Mouse (Mus musculus) mesoderm, embryonic 11.5 days (tissue): ENCODE measurements around the gene Mrln.

ENCODE experiments used
- DNase-seq: peaks from one replicate; pipeline ENCODE4 v3.0.0-alpha.2; 2012; ENCODE audit warnings: low read depth, low spot score

Mrln gene

DNA sequence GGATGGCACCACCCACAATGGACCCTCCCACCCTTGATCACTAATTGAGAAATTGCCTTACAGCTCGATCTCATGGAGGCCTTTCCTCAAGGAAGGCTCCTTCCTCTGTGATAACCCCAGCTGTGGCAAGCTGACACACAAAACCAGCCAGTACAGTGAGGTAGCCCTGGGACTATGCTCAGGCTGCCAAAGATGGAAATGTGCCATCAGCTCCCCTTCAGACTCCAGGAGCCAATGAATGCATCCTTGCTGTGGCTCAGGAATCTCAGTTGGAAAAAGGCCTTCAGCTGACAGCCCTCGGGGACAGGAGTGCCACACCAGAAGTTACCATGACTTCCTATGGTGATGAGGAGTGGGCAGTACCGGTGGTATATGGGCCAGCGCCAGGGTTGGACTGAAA lies 50.2 kb downstream of the Mrln start:
- DNase-seq = no peak

DNA sequence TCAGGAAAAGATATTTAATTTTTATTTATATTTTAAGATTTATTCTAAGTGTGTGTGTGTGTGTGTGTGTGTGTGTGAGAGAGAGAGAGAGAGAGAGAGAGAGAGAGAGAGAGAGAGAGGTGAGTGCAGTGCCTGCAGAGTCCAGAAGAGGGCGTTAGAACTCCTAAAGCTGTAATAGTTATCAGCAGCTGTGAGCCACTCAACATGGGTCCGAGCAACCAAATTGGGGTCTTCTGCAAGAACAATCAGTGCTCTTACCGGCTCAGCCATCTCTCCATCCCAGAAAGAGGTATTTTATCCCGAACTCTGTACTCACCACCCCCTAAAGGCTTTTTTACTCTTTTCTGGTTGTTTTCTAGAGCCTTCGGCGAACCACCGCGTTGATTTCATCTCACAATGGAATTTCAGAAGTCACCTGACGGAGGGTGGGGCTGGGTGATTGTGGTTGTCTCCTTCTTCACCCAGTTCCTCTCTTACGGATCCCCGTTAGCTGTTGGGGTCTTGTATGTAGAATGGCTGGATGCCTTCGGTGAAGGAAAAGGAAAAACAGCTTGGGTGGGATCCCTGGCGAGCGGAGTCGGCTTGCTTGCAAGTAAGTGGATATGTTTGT lies 51.2 kb downstream of the Mrln start:
- DNase-seq = no peak

DNA sequence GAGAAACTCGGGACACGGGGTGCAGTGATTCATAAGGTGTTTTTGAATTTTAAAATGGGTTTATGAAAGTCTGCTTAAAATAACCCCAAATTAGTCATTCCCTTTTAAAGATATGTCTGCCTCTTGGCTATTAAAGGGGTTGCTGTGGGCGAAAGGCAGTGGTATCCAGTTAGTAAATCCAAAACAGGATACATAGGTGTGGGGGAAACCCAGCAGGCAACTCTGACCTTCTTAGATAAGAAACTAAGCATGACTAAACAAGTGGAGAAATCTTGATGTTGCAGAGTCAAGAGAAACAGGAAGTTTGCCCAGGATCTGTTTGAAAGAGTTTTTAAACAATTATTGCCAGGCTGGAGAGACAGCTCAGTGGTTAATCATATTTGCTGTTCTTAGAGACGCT lies 52.6 kb downstream of the Mrln start:
- no peak for DNase-seq

GRCm38 (mm10) chr10:70260904-70261303 lies 56.4 kb downstream of the Mrln start:
- no peak for DNase-seq

DNA sequence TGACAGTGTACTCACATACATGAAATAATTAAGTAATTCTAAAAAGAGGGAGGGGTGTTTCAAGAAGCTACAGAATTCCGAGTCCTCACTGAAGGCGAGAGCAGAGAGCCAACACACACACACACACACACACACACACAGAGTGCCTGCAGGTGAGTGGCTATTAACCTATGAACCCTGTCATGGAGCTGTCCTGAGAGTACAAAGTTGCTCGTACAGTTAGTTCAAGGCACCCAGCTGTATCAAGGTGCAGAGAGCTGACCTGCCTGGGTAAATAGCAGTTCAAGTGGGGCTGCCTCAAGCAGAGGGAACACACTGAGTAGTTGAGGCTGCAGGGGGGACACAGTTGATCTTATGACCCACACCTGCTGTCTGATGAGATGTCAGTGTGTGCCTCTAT lies 57.6 kb downstream of the Mrln start:
- no peak for DNase-seq

DNA sequence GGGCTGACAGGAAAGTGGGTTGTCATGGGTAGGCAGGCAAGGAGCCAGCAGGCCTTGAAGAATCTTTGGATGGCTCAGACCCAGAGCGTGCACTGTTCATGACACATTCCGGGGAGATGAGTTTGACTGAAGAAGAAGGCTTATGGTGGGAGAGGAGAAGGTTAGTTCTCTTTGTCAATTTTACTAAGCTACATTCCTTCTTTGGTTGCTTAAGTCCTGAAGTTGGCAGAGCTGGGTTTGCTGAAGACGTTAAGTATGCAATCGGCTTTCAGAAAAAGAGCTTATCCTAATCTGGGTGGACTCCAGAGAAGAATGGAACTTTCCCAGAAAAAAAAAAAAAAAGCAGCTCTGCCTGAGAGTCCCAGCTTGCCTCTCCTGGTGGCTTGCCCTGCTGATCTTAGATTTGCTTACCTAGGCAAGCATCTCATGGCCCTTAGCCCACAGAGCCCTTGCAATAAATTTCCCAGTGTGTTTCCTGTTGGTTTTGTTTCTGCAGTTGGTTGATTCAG lies 59.3 kb downstream of the Mrln start:
- DNase-seq = no peak

GRCm38 (mm10) chr10:70264337-70265036 lies 60.0 kb downstream of the Mrln start:
- no peak for DNase-seq

DNA sequence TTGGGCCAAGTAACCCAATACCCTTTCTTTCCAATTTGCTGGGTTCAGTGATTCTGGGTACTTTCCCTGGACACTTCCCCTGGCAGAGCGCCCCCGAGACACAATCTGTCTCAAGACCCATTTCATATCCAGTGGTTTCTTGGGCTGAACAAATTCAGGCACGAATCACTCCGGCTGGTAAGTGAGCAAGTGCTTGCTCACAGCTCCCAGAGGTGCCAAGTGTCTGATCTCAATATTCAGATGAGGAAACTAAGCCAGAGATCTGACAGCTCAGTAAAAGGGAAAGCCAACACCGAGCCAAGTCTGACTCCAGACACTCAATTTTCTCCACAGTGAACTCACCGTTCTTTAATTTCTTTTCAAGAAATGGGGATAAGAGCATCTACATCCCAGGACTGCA lies 62.0 kb downstream of the Mrln start:
- DNase-seq = no peak

DNA sequence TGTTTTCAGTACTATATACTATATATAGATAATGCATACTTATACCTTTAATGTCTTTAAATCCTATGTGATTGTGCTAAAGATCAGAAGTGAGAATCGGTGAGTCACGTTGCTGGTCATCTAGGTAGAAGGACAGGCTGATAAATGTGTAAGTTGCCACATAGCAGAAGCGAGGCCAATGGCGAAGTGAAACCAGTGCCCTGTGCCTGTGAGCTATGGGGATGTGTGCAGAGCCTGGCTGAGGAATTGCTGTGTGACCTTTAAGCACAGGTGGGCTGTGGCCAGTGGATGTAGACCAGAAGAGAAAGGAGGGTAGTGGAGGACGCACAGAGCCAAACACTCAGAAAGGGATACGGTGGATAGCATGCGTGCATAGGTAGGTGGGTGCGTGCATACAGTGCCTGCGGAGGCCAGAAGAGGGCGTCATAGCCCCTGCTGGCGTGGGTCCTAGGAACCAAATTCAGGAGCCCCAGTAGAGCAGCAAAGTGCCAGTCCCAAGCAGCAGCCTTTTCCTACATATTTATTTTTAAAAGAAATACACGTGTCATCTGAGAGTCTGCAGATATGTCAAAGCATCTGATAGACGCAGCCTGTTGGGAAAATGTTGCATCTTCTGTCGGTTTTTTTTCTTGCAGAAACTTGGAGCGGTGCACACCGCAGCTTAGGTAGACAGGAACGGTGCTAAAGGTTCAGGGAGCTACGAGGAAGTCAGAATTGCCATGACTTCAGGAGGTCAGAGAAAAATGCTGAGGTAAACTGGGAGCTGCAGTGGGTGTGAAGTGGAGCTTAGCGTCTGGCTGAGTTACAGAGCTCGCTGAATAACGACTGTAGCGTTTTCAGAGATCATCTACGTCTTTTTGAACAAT lies 64.3 kb downstream of the Mrln start:
- no peak for DNase-seq
